Mouse (Mus musculus) thymus, adult 2 months (tissue): ENCODE data around the gene Dnajc13.

ENCODE experiments used
- CTCF ChIP-seq: fragments of 200-500 bp; IDR thresholded peaks from 2 replicates; pipeline ENCODE4 v1.5.1; 2012; ENCODE audit warnings: mild to moderate bottlenecking, control low read depth, low read length, moderate library complexity, borderline replicate concordance; ENCODE audit not compliant: control insufficient read depth, poor library complexity, insufficient read depth; ENCODE audit errors: extremely low read depth
- POLR2A ChIP-seq: fragments of 200-500 bp; IDR thresholded peaks from 2 replicates; pipeline ENCODE4 v1.6.1; 2012; ENCODE audit warnings: mild to moderate bottlenecking, low read length, control low read depth, moderate library complexity; ENCODE audit not compliant: control insufficient read depth, poor library complexity, insufficient read depth; ENCODE audit errors: extremely low read depth

GRCm38 (mm10) chr9:104251111-104251510, 11.6 kb downstream of the Dnajc13 start:
- TF ChIP-seq POLR2A: no peak
- no peak for TF ChIP-seq CTCF
